Mouse (Mus musculus): ENCODE results near the gene Tmc5.
A peak's percentile ranks its signal among the peaks of the same experiment; 100 is the strongest.

Tmc5 gene

DNA sequence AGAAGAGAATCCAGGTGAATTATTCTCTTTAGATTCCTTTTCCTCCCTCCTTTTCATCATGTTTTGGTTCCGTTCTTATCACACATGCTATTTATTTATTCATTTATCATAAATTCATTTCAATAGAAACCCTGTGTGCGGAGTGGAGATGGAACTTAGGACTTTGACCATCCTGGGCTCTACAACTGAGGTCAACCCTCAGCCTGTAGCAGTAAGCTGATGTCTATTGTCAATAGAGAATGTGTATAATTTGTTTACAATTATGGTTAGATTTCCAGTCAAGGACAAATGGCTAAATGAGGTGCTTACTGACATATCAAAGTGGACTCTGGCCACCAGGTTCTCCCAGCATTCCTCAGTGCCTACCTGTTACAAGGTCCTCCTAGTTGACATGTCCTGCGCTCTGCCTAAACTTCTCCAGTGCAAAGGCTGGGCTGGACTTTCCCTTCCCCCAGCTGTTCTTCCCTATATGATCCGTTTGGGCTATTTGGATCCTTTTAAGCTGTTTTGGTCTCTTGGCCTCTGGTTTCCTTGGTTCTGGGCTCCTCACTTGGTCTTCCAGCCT is 14.2 kb downstream of the Tmc5 start:
- no peak for DNase-seq

DNA sequence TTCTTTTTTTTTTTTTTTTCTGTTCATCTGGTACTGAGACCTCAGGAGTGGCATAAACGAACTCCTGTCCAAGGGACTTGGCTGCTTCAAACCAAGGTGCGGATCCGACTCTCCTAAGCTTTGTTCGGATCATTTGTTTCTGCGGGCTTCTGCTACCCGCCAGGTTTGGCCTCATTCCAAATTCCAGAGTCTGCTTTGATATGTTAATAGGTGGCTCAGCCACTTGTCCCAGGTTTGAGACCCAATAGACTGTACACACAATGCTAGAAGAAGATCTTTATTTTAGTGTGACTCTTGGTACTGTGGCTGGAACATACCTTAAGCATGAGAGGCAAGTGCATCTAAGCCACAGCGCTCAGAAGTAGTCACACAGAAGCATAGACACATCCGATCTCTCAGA is 14.8 kb downstream of the Tmc5 start:
- peak; percentile 13 for DNase-seq

DNA sequence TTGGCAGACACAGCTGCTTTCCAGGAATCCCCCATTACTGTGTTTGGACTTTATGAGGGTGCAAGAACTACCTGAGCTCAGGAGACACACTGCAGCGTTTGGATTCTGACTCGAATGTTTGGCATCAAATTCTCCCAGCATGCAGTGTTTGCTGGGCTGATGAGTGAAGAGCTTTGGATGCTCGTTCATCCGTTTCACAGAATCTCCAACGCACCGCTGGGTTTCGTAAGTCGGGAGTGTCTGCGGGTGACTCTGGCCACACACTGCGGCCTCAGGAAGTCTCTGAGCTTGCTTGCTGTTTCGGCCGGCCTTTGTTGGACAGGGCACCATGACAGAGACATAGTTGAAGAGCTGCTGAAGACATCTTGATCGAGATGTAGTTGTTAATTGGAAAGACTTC is 17.0 kb downstream of the Tmc5 start:
- DNase-seq: no peak

DNA sequence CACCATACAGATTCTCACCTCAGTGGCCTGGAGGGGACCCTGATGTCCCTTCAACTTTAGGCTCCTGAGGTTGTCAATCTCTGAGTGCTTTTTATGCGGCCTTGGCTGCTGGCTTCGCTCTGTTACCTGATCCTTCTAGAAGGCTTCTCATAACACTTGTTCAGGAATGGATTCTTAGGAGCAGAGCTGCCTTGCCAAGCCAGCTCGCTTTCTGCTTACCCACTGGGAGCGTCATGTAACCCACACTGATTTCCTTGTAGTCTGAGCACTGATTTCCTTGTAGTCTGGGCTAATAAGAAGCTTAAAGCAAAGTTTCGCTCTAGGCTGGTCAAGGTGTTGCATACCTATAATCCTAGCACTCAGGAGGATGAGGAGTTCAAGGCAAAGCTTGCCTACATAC is 21.0 kb downstream of the Tmc5 start:
- DNase-seq: no peak

DNA sequence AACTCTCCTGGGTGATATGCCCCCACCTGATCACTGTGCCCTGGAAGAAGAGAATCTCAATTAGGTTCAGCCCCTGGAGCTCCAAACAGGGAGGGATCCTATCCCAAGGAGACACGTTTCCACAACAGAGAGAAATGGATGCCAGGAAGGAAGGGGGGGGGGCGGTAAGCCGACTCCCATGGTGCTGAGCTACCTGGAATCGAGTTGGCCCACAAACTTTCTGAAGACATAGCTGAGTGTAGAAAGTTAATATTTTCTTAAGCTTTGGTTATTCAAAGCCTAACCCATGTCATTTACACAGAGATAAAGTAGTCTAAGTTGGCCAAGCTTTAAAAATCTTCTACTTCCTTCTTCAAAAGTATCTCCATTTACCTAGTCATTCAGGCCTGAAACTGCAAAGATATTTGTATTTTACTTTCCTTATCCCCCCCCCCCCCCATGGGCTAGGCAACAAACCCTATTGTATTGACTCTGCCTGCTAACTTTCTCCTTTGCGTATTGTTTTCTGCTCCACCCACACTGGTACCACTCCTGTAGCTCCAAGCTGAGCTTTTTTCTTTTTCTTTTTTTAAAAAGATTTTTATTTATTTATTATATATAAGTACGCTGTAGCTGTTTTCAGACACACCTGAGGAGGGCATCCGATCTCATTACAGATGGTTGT is 23.3 kb downstream of the Tmc5 start:
- no peak for DNase-seq

DNA sequence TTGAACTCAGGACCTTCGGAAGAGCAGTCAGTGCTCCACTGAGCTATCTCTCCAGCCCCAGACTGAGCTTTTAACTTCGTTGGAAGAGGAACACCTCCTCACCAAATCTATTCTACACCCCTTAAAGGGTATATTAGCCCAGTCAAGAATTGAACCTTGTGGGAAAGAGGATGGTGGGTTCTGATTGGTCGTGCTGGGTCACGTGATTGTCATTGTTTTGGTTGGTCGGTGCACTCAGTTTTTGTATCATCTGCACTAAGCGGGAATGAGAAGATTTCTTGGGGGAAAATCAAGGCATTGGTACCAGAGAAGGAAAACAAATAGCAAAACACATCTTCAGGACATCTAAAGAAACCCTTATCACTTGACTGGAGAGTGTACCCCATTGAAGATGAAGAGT is 24.0 kb downstream of the Tmc5 start:
- DNase-seq: no peak

DNA sequence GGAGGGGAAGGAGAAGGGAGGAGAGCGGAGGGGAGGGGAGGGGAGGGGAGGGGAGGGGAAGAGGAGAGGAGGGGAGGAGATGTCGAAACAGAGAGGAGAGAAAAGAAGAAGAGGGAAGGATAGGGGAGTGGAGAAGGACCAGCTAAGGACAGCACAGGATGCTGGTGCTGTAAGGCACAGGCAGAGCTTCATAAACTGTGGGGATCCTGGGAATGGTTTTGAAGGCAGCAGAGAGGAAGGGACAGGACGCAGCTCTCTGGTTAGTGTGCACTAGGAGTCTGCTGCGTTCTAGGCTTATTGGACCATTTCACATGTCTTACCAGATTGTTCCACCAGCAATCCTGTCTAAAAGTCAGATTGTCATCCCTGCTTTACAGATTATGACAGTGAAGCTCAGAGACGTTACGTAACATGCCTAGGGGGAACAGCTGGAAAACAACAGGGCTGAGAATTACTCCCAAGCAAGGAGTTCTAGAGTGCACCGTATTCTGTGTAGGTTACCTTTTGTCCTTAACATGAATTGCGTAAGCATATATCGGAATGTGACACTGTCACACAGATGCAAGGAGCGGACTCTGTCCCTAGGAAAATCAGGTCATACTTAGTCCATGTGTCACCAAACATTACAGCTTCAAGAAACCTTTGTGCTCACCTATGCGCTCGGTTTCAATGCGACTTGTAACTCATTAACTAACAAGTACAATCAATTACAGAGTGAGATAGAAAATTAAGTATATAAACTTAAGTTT is 30.6 kb downstream of the Tmc5 start:
- DNase-seq: peak; percentile 6

DNA sequence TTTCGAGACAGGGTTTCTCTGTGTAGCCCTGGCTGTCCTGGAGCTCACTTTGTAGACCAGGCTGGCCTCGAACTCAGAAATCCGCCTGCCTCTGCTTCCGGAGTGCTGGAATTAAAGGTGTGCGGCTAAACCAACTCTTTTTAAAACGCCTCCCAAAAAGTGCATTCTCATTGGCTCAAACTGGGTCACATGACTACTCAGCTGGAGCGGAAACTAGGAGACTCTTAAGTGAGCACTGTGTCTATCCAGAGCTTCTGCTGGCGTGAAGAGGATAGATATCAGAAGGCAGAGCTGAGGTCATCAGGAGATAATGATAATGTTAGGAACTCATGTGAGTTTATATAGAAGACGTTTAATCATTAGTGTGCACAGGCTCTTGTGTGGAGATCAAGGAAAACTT is 36.0 kb downstream of the Tmc5 start:
- no peak for DNase-seq

DNA sequence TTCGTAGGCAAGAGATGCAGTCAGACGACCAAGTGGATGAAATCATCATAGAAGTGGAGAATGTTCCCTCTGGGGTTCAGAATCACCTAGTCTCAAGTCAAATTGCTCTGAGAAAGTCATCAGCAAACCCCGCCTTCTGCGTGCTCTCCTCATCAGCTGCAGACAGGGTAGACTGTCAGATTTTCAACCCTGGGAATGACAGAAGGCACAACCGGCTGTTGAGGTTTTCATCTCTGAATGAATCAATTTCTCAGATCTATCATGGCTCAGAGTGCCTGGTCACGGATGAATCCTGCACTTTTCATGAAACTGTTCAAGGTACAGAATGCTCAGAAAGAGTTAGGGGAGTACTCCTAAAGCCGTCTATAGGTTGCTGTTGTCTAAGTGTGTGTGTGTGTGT is 36.9 kb downstream of the Tmc5 start:
- DNase-seq: no peak

DNA sequence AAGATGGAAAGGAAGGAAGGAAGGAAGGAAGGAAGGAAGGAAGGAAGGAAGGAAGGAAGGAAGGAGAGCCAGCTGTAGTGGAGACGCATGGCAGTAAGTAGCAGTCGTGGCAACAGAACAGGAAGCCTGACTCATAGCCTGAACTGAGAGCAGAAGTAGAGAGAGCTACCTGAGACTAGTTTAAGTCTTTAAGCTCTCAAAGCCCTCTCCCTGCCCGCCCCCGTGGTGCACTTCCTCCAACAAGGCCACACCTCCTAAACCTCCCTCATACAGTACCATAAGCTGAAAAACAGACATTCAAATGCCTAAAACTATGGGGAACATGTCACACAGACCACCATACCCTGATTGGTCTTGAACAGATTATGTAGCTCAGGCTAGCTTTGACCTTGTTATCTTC is 40.4 kb downstream of the Tmc5 start:
- DNase-seq: no peak

DNA sequence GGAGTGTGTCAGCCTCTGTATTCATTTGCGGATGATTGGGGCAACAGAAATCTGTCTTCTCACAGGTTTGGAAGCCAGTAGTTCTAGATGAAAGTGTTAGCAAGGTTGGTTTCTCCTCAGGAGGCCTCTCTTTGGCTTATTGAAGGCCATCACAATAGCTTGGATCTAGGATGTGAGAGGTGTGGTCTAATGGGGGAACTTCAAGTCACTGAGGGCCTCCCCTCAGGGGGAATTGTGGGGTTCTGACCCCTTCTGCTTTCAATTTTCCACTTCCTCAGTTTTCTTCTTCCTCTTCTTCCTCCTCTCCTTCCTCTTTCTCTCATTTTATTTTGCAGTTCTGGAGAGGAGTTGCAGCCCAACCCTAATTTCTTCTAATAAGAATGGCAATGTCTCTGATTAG is 49.1 kb downstream of the Tmc5 start:
- no peak for DNase-seq

DNA sequence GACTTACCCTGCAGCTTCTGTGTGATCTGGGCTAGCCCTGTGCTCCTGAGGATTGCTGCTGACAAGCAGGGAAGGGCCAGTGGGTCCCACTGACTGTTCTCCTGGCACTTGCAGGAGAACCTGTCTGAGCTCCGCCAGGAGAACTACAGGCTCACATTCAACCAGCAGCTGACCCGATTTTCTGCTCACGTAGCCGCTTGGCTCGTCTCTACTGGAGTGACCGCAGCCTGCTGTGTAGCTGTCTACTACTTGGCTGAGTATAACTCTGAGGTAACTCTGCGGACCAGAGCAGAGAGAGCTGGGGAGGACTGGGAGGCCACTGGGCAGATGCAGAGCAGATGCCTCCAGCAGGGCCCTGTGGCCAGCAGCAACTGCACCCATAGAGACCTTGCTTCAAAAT is 52.2 kb downstream of the Tmc5 start:
- no peak for DNase-seq

DNA sequence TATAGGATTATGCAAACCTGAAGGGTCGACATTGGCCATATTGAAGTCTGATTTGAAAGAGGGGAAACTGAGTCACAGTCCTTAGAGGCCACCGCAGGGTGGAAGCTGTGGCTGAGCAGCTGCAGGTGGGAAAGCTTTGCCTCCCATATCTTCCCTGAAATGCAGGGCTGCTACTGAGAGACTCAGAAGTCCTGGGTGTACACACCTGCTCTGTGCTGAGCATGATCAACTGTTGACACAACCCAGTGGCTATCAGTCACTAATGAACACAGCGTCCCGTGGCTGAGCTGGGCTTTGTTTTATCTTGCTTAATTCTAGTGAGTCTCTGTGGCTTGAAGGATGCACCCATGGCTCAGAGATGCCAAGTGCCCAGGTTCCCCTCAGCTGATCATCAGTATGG is 53.0 kb downstream of the Tmc5 start:
- DNase-seq: no peak

DNA sequence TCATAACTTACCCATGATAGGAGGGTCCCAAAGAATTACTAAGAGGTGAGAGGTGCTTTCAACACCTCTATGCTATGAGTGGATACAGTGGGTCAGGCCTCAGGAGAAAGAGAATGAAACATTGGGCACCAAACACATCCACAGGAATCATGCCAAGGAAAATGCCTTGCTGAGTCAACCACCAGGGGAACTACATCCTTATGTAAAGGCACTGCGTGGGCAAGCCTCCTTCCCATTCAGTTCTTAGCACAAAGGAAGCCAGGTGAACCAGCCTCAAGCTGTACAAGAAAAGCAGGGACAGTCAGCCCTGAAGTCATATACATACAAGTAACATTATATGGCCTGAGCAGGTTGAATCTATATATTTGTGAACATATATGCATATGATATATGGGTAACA is 53.8 kb downstream of the Tmc5 start:
- DNase-seq: no peak

DNA sequence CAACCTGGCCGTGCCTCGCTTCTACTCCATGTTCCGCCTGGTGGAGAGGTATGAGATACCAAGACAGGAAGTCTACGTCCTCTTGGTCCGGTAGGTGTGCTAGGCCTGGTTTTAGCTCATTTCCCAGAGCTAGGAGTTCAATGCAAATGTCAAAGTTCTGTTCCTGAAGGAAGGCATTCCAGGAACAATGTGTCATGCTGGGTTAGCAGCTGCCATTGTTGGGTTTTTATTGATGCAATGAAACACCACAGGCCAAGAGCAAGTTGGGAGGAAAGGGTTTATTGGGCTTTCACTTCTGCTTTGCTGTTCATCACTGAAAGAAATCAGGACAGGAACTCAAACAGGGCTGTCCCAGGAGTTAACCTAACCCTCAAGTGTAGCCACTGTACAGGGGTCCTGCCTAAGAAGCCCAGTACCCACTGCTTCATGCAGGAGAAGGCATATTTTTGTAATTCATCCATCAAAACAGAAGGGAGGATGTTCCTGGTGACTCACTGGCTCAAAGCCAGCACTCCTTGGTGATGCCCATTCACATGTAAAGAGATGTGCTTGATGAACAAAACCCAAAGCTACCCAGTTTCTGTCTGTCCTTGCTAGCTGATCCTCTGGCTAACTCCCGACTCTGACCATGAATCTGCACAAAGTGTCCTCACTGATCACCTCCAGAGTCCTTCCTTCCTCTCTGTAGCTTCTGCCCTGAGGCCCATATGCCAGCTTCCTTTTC is 55.6 kb downstream of the Tmc5 start:
- DNase-seq: no peak

DNA sequence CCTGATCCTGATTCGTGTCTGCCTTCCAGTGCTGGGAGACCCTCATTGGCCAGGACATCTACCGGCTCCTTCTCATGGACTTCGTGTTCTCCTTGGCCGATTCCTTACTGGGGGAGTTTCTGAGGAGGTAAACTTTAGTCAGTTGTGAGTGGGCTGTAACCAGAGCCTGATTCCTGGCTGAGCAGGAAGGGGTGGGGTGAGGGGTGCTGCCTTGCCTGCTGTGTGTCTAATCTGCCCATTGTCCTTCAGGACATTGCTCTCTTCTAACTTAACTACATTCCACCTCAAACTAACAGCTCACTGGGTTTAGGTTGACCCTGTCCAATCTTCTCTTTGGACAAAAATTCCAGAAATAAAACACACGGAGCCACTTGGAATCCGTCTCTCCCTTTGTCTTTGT is 59.6 kb downstream of the Tmc5 start:
- DNase-seq: no peak

DNA sequence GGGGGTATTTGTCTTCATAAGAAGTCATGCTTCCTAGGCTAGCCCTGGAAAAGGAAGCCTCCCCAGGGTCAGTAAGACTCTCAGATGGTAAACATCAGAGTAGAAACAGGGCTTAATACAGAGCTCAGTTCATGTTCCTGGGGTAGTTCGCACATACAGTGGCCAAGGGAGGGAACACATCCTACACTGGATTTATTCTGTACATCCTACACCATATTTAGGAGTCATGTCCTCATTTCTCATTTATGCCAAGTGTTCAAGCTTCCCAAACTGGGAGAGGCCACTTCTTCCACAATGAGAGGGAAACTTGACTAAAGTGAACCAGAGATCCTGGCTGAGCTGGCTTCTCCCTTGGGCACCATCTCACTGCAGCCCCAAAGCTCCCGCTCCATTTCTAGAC is 70.7 kb downstream of the Tmc5 start:
- no peak for DNase-seq

DNA sequence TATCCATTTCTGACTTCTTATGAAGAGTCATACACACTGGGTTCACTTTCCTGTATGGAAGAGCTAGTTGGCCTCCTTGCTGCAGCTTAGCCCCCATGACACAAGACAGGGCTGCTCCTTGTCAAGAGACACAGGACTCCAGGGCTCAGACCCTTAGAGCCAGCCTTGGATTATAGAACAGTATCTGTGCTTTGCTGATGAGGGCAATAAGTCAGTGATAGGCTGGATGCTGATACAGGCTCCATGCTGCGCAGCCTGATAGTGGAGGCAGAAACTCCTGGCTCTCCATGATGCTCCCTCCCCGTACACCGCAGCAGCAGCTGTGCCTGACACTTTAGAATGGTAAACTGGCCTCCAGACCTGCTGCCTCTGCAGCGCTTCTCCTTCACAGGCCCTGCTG is 73.0 kb downstream of the Tmc5 start:
- DNase-seq: no peak

DNA sequence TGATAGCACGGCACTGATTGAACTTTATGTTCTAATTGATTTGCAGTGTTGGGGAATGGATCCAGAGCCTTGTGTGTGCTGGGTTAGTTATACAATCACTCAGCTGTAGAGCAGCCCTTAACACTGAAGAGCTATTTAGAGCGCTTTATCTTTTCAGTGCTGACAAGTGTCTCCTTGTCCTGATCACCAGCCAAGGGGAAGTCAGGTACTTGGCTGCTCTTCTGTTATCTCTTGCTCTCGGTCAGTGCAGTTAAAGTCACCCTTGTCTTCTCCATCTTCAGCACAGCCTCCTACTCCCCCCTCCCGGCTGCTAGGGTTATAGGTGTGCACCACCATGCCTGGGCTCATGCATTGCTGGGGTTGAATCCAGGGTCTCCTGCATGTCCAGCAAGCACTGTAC is 79.7 kb downstream of the Tmc5 start:
- DNase-seq: no peak

DNA sequence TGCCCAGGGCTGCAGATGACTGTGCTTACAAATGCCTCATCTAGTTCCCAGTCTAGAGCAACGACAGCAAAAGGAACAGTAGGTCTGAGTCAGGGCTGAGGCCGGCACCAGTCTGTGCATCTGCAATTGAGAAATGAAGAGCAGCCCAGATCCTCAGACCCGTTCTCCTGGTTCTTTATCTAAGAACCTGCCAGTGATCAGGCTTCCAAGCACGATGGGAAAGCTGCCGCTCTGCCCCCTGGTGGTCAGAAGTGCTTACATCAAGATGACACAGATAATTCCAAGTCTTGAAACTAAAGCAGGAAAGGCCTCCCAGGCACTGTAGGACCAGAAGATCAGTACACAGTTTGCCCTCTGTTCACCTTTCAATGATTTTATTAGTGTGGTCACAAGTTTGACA is 91.1 kb downstream of the Tmc5 start:
- peak; percentile 71 for DNase-seq

DNA sequence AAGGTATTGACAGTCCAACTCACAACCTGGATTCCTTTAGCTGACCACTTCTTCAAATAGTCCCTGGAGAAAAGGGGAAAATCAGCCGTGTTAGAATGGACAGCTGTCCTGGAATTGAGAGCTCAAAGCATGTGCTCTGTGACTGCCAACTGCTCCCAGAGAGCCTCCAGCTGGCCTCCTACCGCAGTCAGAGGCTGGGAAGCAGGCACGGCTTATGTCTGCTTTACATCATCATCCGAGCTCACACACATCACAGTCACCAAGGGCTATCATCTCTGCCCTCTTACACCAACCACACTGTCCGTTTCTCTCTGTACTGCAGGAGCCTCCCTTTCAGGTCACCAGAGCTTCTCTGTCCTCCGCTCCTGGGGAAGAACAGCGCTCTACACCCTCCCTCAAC is 92.0 kb downstream of the Tmc5 start:
- DNase-seq: no peak

DNA sequence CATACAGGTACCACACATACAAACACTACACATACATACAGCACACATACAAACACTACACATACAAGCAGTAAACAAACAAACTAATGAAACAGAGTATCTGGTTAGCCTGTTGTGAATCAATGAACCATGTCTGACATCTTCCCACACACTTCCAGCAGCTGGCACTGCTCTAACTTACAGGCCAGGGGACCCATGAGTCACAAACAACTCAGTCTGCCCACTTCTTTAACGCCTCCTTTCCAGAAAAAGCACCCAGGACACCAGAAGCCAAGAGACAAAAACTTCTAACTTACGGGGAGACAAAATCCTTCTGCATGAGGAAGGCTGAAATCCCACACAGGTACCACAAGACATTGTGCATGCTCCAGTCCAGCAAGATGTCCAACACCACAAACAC is 94.2 kb downstream of the Tmc5 start:
- DNase-seq: no peak

DNA sequence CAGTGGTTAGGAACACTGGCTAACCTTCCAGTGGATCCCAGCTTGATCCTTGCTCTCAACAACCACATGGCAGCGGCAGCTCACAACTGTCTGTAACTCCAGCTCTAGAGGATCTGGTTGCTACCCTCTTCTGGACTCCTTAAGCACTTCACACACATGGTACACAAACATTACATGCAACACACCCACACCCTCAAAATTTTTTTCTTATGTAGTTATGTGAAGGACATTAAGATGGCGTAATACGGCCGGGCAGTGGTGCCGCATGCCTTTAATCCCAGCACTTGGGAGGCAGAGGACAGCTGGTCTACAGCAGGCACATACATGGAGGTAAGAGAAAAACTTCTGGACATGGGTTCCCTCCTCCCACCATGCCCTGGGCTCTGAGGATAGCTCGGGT is 99.0 kb downstream of the Tmc5 start:
- DNase-seq: no peak

DNA sequence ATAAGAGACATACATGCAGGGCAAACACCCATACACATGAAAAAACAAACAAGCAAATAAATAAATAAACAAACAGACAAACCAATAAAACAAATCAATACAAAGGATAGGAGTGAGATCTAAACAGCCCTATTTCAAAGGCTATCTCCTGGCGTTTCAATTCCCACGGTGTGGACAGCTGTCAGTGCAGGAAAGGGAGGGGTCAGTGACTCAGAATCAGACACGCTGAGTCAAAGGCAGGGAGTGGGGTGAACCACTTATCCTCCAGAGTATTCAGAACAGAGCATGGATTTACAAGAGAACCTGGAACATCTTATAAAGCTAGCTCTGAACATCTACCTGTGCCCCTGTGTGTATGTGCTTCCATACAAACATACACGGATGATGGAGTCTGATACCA is 100.1 kb downstream of the Tmc5 start:
- DNase-seq: no peak

All from kidney, adult 18-20 months (tissue).